Mouse (Mus musculus) Muller cell, postnatal 12 days (primary cell): ENCODE results near the gene Ssxb5.
"Not testable (repeated sequence)": the region's sequence is repeated elsewhere in the genome, so short reads cannot be mapped to it uniquely, and the experiment has no call there.

Source experiments
- DNase-seq: peaks from one replicate; pipeline ENCODE4 v3.0.0-alpha.2; 2015; ENCODE audit errors: inconsistent ontology term

The Ssxb5 gene

DNA sequence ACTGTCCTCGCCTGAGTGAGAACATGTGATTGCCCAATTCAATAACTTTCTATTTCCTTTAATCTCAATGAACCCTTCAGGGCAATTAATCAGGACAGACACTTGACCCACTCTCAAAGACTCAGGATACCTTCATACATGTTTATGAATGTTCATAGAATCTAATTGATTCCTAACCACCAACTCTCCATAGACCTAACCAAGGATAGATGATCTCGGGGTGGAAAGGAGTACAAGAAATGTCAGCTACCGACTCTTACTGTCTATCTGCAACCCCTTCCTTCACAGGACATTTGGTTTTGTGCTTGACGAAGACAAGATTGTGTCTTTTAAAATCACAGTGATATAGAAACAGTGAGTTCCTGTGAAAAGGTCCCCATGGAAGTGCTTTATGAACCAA is at the start of gene Ssxb5:
TSS of gene Ssxb5 (plus strand) at position 301 of the 400 bp plus-strand sequence.
- DNase-seq = not testable (repeated sequence)

DNA sequence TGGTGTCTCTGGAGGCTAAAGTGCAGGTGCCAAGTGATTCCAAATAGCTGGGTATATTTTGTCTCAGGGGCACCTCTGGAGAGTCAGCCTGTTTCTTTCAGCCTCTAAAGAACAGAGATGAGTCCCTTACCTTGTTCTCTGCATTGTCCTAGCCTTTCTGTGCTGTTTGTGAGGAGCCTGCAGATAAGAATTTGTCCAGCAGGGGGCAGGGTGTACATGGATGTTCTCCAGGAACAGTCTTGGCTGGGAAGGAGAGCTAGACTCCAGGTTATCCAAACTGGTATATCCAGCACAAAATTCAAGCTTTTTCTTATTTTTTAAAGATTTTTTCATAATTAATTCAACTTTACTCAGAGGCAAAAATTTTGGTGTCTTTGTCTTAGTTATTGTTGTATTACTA is 28.6 kb downstream of the Ssxb5 start:
- DNase-seq = peak; percentile 10

DNA sequence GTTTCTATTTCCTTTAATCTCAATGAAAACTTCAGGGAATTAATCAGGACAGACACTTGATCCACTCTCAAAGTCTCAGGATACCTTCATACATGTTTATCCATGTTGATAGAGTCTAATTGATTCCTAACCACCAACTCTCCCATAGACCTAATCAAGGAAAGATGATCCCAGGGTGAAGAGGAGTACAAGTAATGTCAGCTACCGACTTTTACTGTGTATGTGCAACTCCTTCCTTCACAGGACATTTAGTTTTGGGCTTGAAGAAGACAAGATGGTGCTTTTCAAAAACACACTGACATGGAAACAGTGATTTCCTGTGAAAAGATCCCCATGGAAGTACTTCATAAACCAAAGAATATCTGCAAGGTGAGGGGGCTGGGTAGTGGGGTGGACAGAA is 40.2 kb downstream of the Ssxb5 start, which contains the start of gene Gm6592:
TSS of gene Gm6592 (plus strand) at position 301 of the 400 bp plus-strand sequence.
- no peak for DNase-seq

DNA sequence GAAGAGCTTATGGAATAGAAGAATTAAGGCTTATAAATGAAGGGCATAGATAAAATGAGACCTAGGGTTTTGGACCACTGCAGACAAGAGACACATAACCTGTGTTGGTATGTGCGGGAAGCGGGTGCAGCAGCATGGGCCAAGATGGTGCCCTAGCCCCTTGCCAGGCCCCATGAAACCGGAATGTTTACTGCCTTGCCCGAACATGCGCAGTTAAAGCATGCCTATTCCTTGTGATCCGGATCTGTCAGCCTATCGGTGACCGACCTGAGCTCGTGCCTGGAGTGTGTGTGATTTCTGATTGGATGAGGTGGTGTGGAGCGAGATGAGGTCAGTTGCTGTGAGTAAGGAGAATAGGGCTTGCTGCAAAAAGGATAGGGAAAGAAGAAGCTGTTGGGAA is 49.0 kb downstream of the Ssxb5 start:
- DNase-seq = no peak
